Mouse (Mus musculus): ENCODE data around the gene Naif1.

DNA sequence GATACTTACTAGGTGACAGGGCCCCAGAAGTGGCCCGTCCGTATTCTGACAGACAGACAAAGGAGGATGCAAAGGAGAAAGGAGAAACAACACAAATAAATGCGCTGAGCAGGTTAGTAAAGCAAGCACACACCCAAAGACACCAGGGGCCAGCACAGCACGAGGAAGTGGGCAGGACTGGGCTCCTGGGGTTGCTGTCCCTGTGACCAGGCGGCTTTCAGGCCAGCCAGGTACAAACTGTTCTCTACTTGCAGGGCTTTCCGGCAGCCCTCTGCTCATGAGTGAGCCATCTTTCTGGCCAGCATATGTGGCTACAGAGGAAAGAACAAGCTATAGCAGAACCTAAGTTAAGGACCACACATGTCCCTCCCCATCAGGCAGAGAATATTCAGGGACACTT lies 29.6 kb upstream of the Naif1 start:
- no peak for TF ChIP-seq POLR2A (IDR thresholded peaks at IDR 0.05; ENCODE audit: insufficient read length, low read depth)
- TF ChIP-seq MYOG (IDR thresholded peaks at IDR 0.05; ENCODE audit: control insufficient read depth in 1 of 3, insufficient read depth in 1 of 3, insufficient read length in 2 of 3, low read depth in 2 of 3), result no peak
- no peak for TF ChIP-seq CEBPB (IDR thresholded peaks at IDR 0.05; ENCODE audit: insufficient read depth, poor library complexity, severe bottlenecking)

All from myocyte (in vitro differentiated cells).